Mouse (Mus musculus) thymus, adult 2 months (tissue): ENCODE measurements around the gene Gm20388.

Experiments
- CTCF ChIP-seq: fragments of 200-500 bp; IDR thresholded peaks from 2 replicates; pipeline ENCODE4 v1.5.1; 2012; ENCODE audit warnings: mild to moderate bottlenecking, control low read depth, low read length, moderate library complexity, borderline replicate concordance; ENCODE audit not compliant: control insufficient read depth, poor library complexity, insufficient read depth; ENCODE audit errors: extremely low read depth
- POLR2A ChIP-seq: fragments of 200-500 bp; IDR thresholded peaks from 2 replicates; pipeline ENCODE4 v1.6.1; 2012; ENCODE audit warnings: mild to moderate bottlenecking, low read length, control low read depth, moderate library complexity; ENCODE audit not compliant: control insufficient read depth, poor library complexity, insufficient read depth; ENCODE audit errors: extremely low read depth

DNA sequence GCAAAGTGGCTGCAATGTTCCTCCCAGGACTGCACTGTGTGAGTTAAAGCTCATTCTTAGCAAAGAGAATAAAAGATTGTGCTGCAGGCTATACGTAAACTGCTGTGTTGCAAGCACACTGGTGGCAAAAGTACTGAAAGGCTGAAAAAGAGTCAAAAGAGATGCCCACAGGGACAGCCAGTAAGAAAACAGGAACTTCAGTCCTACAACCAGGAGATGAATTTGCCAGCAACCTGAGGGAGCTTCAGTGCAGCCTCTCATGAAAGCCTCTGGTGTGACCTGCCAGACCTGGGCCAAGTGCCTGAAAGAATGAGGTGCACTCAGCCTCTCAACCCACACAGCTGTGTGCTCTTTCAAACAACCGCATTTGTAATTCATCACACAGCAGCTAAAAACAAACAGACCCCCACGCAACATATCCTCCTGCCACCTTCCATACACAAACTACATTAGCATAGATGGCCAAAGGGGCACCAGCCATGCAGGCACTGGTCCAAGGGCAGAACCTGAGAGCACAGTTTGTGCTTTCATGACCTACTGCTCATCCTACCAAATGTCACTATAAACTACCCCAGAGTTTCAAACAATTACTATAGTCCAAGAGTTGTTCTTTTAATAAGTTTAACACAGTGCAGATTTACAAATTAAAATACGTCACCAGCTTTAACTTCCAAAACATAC, 3108.0 kb downstream of the Gm20388 start:
- no peak for TF ChIP-seq CTCF
- no peak for TF ChIP-seq POLR2A
